Mouse (Mus musculus) embryonic facial prominence, embryonic 11.5 days (tissue): ENCODE measurements at regions not wholly inside any gene's neighbourhood (a gene's known extent, or its start where the extent isn't known, plus 50 kb on each side); places are given as distances from the start of the nearest gene placed in this dataset.

Experiments used
- ATAC-seq: fragments of 200-750 bp; cut with Nextera tagmentation; replicated peaks from 2 replicates; pipeline ENCODE4 v1.8.0; 2017; ENCODE audit warnings: low read depth; ENCODE audit not compliant: insufficient number of reproducible peaks, low FRiP score, low TSS enrichment
- DNase-seq: peaks from one replicate; pipeline ENCODE4 v3.0.0-alpha.2; 2015; ENCODE audit warnings: low spot score
- H3K27ac ChIP-seq: fragments of 300-500 bp; sonication (generic); replicated peaks from 2 replicates; pipeline ENCODE4 v1.5.1; 2014; ENCODE audit warnings: mild to moderate bottlenecking, low read depth, low read length, control low read depth
- H3K27me3 ChIP-seq: fragments of 300-500 bp; sonication (generic); 2 replicates; pipeline ENCODE4 v1.6.1; 2014; ENCODE audit warnings: mild to moderate bottlenecking, low read length, moderate library complexity, mixed read lengths; ENCODE audit not compliant: control insufficient read depth, insufficient read depth
- H3K36me3 ChIP-seq: fragments of 300-500 bp; sonication (generic); replicated peaks from 2 replicates; pipeline ENCODE4 v1.6.1; 2014; ENCODE audit warnings: low read depth, mild to moderate bottlenecking, low read length, moderate library complexity, mixed read lengths; ENCODE audit not compliant: control insufficient read depth, insufficient read depth
- H3K4me1 ChIP-seq: fragments of 300-500 bp; sonication (generic); 2 replicates; pipeline ENCODE4 v1.6.1; 2014; ENCODE audit warnings: low read length, mixed read lengths; ENCODE audit not compliant: control insufficient read depth, insufficient read depth
- H3K4me2 ChIP-seq: fragments of 300-500 bp; sonication (generic); 2 replicates; pipeline ENCODE4 v1.6.1; 2014; ENCODE audit warnings: low read depth, mild to moderate bottlenecking, control low read depth, low read length, moderate library complexity
- H3K4me3 ChIP-seq: fragments of 300-500 bp; sonication (generic); 2 replicates; pipeline ENCODE4 v1.5.1; 2014; ENCODE audit warnings: low read depth, low read length, control low read depth
- H3K9ac ChIP-seq: fragments of 300-500 bp; sonication (generic); replicated peaks from 2 replicates; pipeline ENCODE4 v1.6.1; 2014; ENCODE audit warnings: mild to moderate bottlenecking, control low read depth, low read length
- H3K9me3 ChIP-seq: fragments of 300-500 bp; sonication (generic); replicated peaks from 2 replicates; pipeline ENCODE4 v1.6.1; 2016; ENCODE audit warnings: mild to moderate bottlenecking, low read length, inconsistent platforms, mixed read lengths; ENCODE audit not compliant: control insufficient read depth
- WGBS: fragments of 180-500 bp; shearing (Covaris S2); extraction: QIAGEN DNeasy Blood & Tissue Kit; methylation state at CpG from one replicate; pipeline ENCODE4 v1.1.7; 2014; 5-methylcytosine and 5-hydroxymethylcytosine counted together

GRCm38 (mm10) chr9:61258100-61258499 is 114.1 kb upstream of the Tle3 start:
- H3K27ac ChIP-seq = no peak overlapping the region
- ATAC-seq (no peak), DNase-seq (no peak)
- 70% methylated on average over 5 of the region's 5 CpGs for WGBS
- H3K27me3 ChIP-seq = no peaks in the 10 kb centered on the region
- H3K36me3 ChIP-seq = no peaks in the 10 kb centered on the region
- no peak overlapping the region for H3K4me2 ChIP-seq
- H3K4me3 ChIP-seq = no peak overlapping the region
- peaks cover 5% of the 10 kb centered on the region; the same call in 1 of the 2 replicates for H3K4me1 ChIP-seq
- no peaks in the 10 kb centered on the region for H3K9me3 ChIP-seq
- no peak overlapping the region for H3K9ac ChIP-seq

DNA sequence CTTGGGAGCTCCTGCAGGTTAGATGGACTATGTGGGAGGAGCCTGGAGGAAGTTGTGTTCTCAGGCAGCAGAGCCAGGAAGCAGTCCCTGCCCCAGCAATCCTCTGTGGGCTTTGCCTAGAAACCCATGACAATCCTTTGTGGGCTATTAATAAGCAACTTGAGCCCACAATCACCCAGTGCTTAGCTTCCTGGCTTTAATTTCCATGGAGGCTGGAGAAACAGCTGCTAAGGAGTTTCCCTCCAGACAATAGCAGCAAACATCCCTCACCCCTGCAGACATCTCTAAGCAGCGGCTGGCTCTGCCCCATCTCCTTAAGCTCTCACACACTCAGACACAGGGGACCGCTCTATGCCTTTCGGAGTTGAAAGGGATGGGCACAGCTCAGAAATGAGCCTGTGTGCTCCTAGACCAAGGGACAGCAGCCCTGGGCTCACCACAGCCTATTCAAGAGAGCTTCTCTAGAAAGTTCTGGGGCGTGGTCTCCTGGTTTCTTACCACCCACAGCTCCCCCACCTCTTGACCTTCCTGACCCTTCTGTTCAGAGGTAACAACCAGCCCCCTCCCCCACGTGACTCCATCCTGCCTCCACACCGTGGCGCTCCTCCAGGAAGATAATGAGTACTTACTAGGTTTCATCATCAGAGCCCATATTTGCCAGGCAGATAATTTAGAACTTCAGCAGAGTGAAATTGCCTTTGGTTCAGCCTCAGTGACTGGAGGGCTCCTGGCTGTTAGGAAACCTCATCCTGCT is 112.6 kb upstream of the Tle3 start:
- Histone ChIP-seq H3K9me3 (no peaks in the 10 kb centered on the region), H3K4me3 (no peak overlapping the region), H3K27me3 (no peaks in the 10 kb centered on the region), H3K36me3 (no peaks in the 10 kb centered on the region), H3K27ac (no peak overlapping the region), H3K4me1 (peaks cover 5% of the 10 kb centered on the region; the same call in 1 of the 2 replicates), H3K4me2 (no peak overlapping the region; the same call in 1 of the 2 replicates), H3K9ac (0 out of 2 replicates have a peak overlapping the region, but pooled peaks have one; percentile 7)
- WGBS = 2% methylated on average over 7 of the region's 7 CpGs
- peak; percentile 48 for DNase-seq
- ATAC-seq = peak; percentile 63; the same call in 1 of the 2 replicates

GRCm38 (mm10) chr9:61261263-61261662 is 110.9 kb upstream of the Tle3 start:
- no peak for ATAC-seq
- H3K9me3 ChIP-seq = no peaks in the 10 kb centered on the region
- H3K27me3 ChIP-seq = no peaks in the 10 kb centered on the region
- no peak overlapping the region for H3K4me3 ChIP-seq
- no peak overlapping the region for H3K9ac ChIP-seq
- peak; percentile 34 for DNase-seq
- H3K4me1 ChIP-seq = peaks cover 5% of the 10 kb centered on the region; the same call in 1 of the 2 replicates
- no peak overlapping the region for H3K4me2 ChIP-seq
- no peaks in the 10 kb centered on the region for H3K36me3 ChIP-seq
- H3K27ac ChIP-seq = no peak overlapping the region
- 68% methylated on average over 6 of the region's 6 CpGs for WGBS

DNA sequence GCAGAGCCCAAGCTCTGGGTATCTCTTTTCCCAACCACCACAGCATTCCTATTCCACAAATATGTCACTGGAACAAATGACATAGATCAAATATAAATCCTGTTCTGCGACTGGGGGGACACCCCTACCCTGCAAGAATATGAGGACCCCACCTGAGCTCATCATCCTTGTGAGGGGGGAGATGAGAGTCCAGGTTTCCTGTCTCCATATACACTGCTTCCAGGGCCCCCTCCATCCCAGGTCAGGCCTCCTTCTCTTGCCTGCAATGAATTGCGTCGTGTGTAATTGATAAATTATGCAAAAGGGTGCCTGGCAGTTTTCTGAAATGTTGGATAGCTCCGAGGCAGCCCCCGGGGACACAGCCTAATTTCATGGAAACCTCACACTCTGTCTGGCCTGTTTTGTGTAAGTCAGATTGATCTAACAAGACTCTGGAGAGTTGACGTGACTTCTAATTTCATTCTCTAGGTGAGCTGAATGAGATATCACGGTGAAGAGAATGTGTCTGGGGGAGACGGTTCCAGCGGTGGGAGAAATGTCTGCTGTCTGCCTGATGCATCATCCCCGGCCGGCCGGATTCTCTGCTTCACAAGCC is 110.3 kb upstream of the Tle3 start:
- DNase-seq (peak; percentile 38), ATAC-seq (no peak)
- H3K4me2 ChIP-seq = no peak overlapping the region
- 35% methylated on average over 12 of the region's 12 CpGs for WGBS
- peaks cover 5% of the 10 kb centered on the region; the same call in 1 of the 2 replicates for H3K4me1 ChIP-seq
- H3K27me3 ChIP-seq = no peaks in the 10 kb centered on the region
- no peak overlapping the region for H3K4me3 ChIP-seq
- H3K9me3 ChIP-seq = no peaks in the 10 kb centered on the region
- no peak overlapping the region for H3K27ac ChIP-seq
- no peaks in the 10 kb centered on the region for H3K36me3 ChIP-seq
- H3K9ac ChIP-seq = no peak overlapping the region

- no peaks in the 10 kb centered on the region for H3K36me3 ChIP-seq
- no peak overlapping the region for H3K9ac ChIP-seq
- H3K4me2 ChIP-seq = no peak overlapping the region
- no peaks in the 10 kb centered on the region for H3K9me3 ChIP-seq
- H3K4me1 ChIP-seq = peaks cover 5% of the 10 kb centered on the region; the same call in 1 of the 2 replicates
- 83% methylated on average over 4 of the region's 4 CpGs for WGBS
- ATAC-seq = no peak
- H3K4me3 ChIP-seq = no peak overlapping the region
- no peak for DNase-seq
- H3K27me3 ChIP-seq = no peaks in the 10 kb centered on the region
- no peak overlapping the region for H3K27ac ChIP-seq
These were observed 108.8 kb upstream of the Tle3 start for GRCm38 (mm10) chr9:61263335-61263734.

DNA sequence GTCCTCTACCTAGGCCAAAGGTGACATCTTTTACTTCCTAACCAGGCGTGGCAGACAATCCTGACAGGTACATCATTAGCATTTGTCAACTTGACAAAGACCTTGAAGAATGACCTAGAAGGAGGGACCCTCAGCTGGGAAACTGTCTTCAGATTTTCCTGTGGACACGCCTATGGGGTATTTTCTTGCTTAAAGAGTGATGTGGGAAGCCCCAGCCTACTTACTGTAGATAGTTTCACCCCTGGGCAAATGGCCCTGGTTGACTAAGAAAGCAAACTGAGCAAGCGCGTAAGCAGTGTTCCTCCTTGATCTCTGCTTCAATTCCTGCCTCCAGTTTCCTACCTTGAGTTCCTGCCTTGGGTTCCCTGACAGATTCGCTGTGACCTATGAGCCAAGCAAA is 106.7 kb upstream of the Tle3 start:
- Histone ChIP-seq H3K9me3 (no peaks in the 10 kb centered on the region), H3K36me3 (no peaks in the 10 kb centered on the region), H3K4me1 (no peaks in the 10 kb centered on the region), H3K27me3 (no peaks in the 10 kb centered on the region), H3K4me2 (no peak overlapping the region), H3K9ac (no peak overlapping the region), H3K27ac (no peak overlapping the region), H3K4me3 (no peak overlapping the region)
- no peak for ATAC-seq
- DNase-seq = no peak
- 88% methylated on average over 5 of the region's 5 CpGs for WGBS

GRCm38 (mm10) chr9:61266992-61267391 is 105.2 kb upstream of the Tle3 start:
- 79% methylated on average over 6 of the region's 6 CpGs for WGBS

DNA sequence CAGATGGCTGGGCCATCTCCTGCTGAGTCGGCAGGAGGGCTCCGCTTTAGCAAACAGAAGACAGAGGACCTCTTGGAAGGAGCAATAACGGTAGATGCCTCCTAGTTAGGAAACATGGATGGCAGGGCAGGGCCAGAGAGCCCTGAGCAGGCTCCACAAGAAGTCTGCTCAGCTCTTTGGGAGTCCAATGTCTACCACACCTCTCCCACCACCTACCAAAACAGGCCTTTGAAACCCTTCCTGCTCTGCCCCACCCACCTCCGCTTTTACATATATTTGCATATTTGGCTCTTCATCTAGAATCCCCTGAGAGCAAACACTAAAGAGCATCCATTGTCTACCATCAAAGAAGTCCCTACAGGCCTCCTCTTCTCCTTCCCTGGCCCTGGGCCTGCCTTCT is 104.6 kb upstream of the Tle3 start:
- Histone ChIP-seq H3K36me3 (no peaks in the 10 kb centered on the region), H3K27ac (no peak overlapping the region), H3K9me3 (no peaks in the 10 kb centered on the region), H3K4me3 (no peak overlapping the region), H3K27me3 (no peaks in the 10 kb centered on the region), H3K4me2 (no peak overlapping the region), H3K4me1 (no peaks in the 10 kb centered on the region), H3K9ac (no peak overlapping the region)
- ATAC-seq (no peak), DNase-seq (no peak)
- WGBS = 52% methylated on average over 4 of the region's 4 CpGs

More at GRCm38 (mm10) chr9:61266992-61267391, 105.2 kb upstream of the Tle3 start:
- Histone ChIP-seq H3K4me3 (no peak overlapping the region), H3K36me3 (no peaks in the 10 kb centered on the region), H3K27ac (no peak overlapping the region), H3K27me3 (no peaks in the 10 kb centered on the region), H3K4me1 (no peaks in the 10 kb centered on the region), H3K4me2 (no peak overlapping the region), H3K9me3 (no peaks in the 10 kb centered on the region), H3K9ac (no peak overlapping the region)
- DNase-seq (no peak), ATAC-seq (no peak)
